Mouse (Mus musculus) spleen, postnatal 0 days (tissue): ENCODE data around the gene Gm4214. TPM values are rescaled to one million over a fixed set of nuclear protein-coding genes. Genes with fewer than 3 reads are reported as not detected.

Experiments used
- polyA plus RNA-seq: library from polyadenylated mRNA; unstranded; fragments of >200 nt; fragmentation: Nextera tagmentation; extraction: Ambion mirVana; gene quantifications from 2 replicates; pipeline ENCODE4 v1.2.1, GENCODE M21; 2015

The Gm4214 gene
- polyA plus RNA-seq = not detected in 2 replicates

GRCm38 (mm10) chr7:22984573-22984972 lies at the start of gene Gm4214:
Gene Gm4214 (minus strand): TSS chr7:22984673.

GRCm38 (mm10) chr7:23019823-23020222 lies 35.4 kb upstream of the Gm4214 start, which contains the start of gene Gm4216:
Gene Gm4216 (minus strand): TSS chr7:23019923.

Other genes with a start within 250 kb of the Gm4214 start
- not detected in 2 replicates for gene Vmn1r157, start 223.0 kb downstream of the Gm4214 start, polyA plus RNA-seq
- gene Vmn1r158, start 193.9 kb downstream of the Gm4214 start, polyA plus RNA-seq = not detected in 2 replicates
- gene Vmn1r159, start 141.1 kb downstream of the Gm4214 start, polyA plus RNA-seq = not detected in 2 replicates
- gene Vmn1r160, start 113.4 kb downstream of the Gm4214 start, polyA plus RNA-seq = not detected in 2 replicates
- gene Gm4216, start 35.2 kb upstream of the Gm4214 start, polyA plus RNA-seq = not detected in 2 replicates
- gene Vmn1r163, start 70.9 kb upstream of the Gm4214 start, polyA plus RNA-seq = not detected in 2 replicates
- not detected in 2 replicates for gene Gm8720, start 82.8 kb upstream of the Gm4214 start, polyA plus RNA-seq
- not detected in 2 replicates for gene Gm10662, start 159.8 kb upstream of the Gm4214 start, polyA plus RNA-seq
- not detected in 2 replicates for gene Vmn1r165, start 232.7 kb upstream of the Gm4214 start, polyA plus RNA-seq